Mouse (Mus musculus): ENCODE measurements around the gene Ptgdr. TPM values are rescaled to one million over a fixed set of nuclear protein-coding genes. Genes with fewer than 3 reads are reported as not detected.
"Not testable (repeated sequence)": the region's sequence is repeated elsewhere in the genome, so short reads cannot be mapped to it uniquely, and the experiment has no call there.

Ptgdr gene
- polyA plus RNA-seq, 1 experiment from 2014 or later, result not detected

- 0 out of 2 replicates have a peak, but pooled peaks cover 3% of the 10 kb centered on the region for H3K27me3 ChIP-seq
- no peaks in the 10 kb centered on the region for H3K36me3 ChIP-seq
- H3K27ac ChIP-seq, result no peak overlapping the region
- no peak for ATAC-seq (replicated peaks; ENCODE audit: low FRiP score)
- no peak overlapping the region for H3K4me3 ChIP-seq (replicated peaks)
- no peak overlapping the region for H3K9ac ChIP-seq
- no peaks in the 10 kb centered on the region for H3K9me3 ChIP-seq (replicated peaks)
- no peaks in the 10 kb centered on the region for H3K4me1 ChIP-seq
- 78% methylated on average over 6 of the region's 6 CpGs for WGBS
- H3K4me2 ChIP-seq, result no peak overlapping the region
These were observed 12.5 kb downstream of the Ptgdr start for GRCm38 (mm10) chr14:44846558-44847263.

- Histone ChIP-seq H3K27ac (no peak overlapping the region), H3K36me3 (no peaks in the 10 kb centered on the region), H3K9me3 (replicated peaks) (no peaks in the 10 kb centered on the region), H3K9ac (no peak overlapping the region), H3K4me3 (replicated peaks) (peak overlapping the region; percentile 5; the same call in 1 of the 2 replicates), H3K27me3 (no peaks in the 10 kb centered on the region), H3K4me2 (peak overlapping the region; percentile 43), H3K4me1 (no peaks in the 10 kb centered on the region)
- peak; percentile 61 for ATAC-seq (replicated peaks; ENCODE audit: low FRiP score)
- 43% methylated on average over 15 of the region's 15 CpGs for WGBS
These were observed 15.1 kb downstream of the Ptgdr start for GRCm38 (mm10) chr14:44843768-44844755.

- no peak for ATAC-seq (replicated peaks; ENCODE audit: low FRiP score)
- no peak overlapping the region for H3K4me2 ChIP-seq
- H3K27ac ChIP-seq, result no peak overlapping the region
- H3K4me3 ChIP-seq (replicated peaks), result no peak overlapping the region
- H3K36me3 ChIP-seq, result no peaks in the 10 kb centered on the region
- H3K27me3 ChIP-seq, result no peaks in the 10 kb centered on the region
- no peaks in the 10 kb centered on the region for H3K9me3 ChIP-seq (replicated peaks)
- 51% methylated on average over 1 of the region's 1 CpGs for WGBS
- H3K4me1 ChIP-seq, result no peaks in the 10 kb centered on the region
- H3K9ac ChIP-seq, result no peak overlapping the region
These were observed 20.5 kb downstream of the Ptgdr start for GRCm38 (mm10) chr14:44838685-44839084.

- WGBS, result 73% methylated on average over 2 of the region's 2 CpGs
- Histone ChIP-seq H3K36me3 (no peaks in the 10 kb centered on the region), H3K27me3 (no peaks in the 10 kb centered on the region), H3K27ac (no peak overlapping the region), H3K4me3 (replicated peaks) (no peak overlapping the region), H3K9me3 (replicated peaks) (no peaks in the 10 kb centered on the region), H3K9ac (no peak overlapping the region), H3K4me2 (no peak overlapping the region), H3K4me1 (no peaks in the 10 kb centered on the region)
- ATAC-seq (replicated peaks; ENCODE audit: low FRiP score), result no peak
These were observed 24.0 kb downstream of the Ptgdr start for GRCm38 (mm10) chr14:44835132-44835531.

- not testable (repeated sequence) for H3K36me3 ChIP-seq; H3K4me1 ChIP-seq; ATAC-seq (replicated peaks; ENCODE audit: low FRiP score); H3K9ac ChIP-seq; H3K9me3 ChIP-seq (replicated peaks); H3K27ac ChIP-seq; H3K4me2 ChIP-seq; H3K27me3 ChIP-seq; H3K4me3 ChIP-seq (replicated peaks)
- whole genome bisulfite sequencing, result 56% methylated on average over 3 of the region's 3 CpGs
These were observed 25.0 kb downstream of the Ptgdr start for GRCm38 (mm10) chr14:44834134-44834533.

GRCm38 (mm10) chr14:44833096-44833495, 26.1 kb downstream of the Ptgdr start:
- H3K9ac ChIP-seq; H3K4me3 ChIP-seq (replicated peaks); H3K4me2 ChIP-seq; H3K27me3 ChIP-seq; H3K36me3 ChIP-seq; H3K9me3 ChIP-seq (replicated peaks); H3K4me1 ChIP-seq: not testable (repeated sequence)
- peak; percentile 61; the same call in 1 of the 2 replicates for ATAC-seq (replicated peaks; ENCODE audit: low FRiP score)
- H3K27ac ChIP-seq, result peak overlapping the region; percentile 70; the same call in 1 of the 2 replicates
- 78% methylated on average over 4 of the region's 4 CpGs for WGBS

- H3K4me2 ChIP-seq, result no peak overlapping the region
- H3K9me3 ChIP-seq (replicated peaks), result no peaks in the 10 kb centered on the region
- no peaks in the 10 kb centered on the region for H3K36me3 ChIP-seq
- H3K4me1 ChIP-seq, result no peaks in the 10 kb centered on the region
- no peak overlapping the region for H3K27ac ChIP-seq
- 73% methylated on average over 4 of the region's 4 CpGs for WGBS
- no peak overlapping the region for H3K4me3 ChIP-seq (replicated peaks)
- H3K9ac ChIP-seq, result no peak overlapping the region
- no peaks in the 10 kb centered on the region for H3K27me3 ChIP-seq
- ATAC-seq (replicated peaks; ENCODE audit: low FRiP score), result no peak
These were observed 31.4 kb downstream of the Ptgdr start for GRCm38 (mm10) chr14:44827736-44828135.

GRCm38 (mm10) chr14:44821177-44822057, 37.8 kb downstream of the Ptgdr start:
- H3K27ac ChIP-seq, result no peak overlapping the region
- ATAC-seq (replicated peaks; ENCODE audit: low FRiP score), result no peak
- no peaks in the 10 kb centered on the region for H3K4me1 ChIP-seq
- WGBS, result 71% methylated on average over 7 of the region's 7 CpGs
- no peak overlapping the region for H3K4me3 ChIP-seq (replicated peaks)
- H3K9ac ChIP-seq, result no peak overlapping the region
- no peaks in the 10 kb centered on the region for H3K27me3 ChIP-seq
- H3K4me2 ChIP-seq, result no peak overlapping the region
- no peaks in the 10 kb centered on the region for H3K36me3 ChIP-seq
- no peaks in the 10 kb centered on the region for H3K9me3 ChIP-seq (replicated peaks)

- H3K27ac ChIP-seq; H3K9ac ChIP-seq; H3K4me1 ChIP-seq; H3K36me3 ChIP-seq; H3K9me3 ChIP-seq (replicated peaks); H3K4me2 ChIP-seq; H3K4me3 ChIP-seq (replicated peaks); ATAC-seq (replicated peaks; ENCODE audit: low FRiP score); H3K27me3 ChIP-seq: not testable (repeated sequence)
These were observed 46.0 kb downstream of the Ptgdr start for GRCm38 (mm10) chr14:44813152-44813551.
